Mouse (Mus musculus): ENCODE data around the gene Jmjd1c. TPM values are rescaled to one million over a fixed set of nuclear protein-coding genes. Genes with fewer than 3 reads are reported as not detected.
A peak's percentile ranks its signal among the peaks of the same experiment; 100 is the strongest.

Gene Jmjd1c
- total RNA-seq, 1 experiment: 93.0 TPM

GRCm38 (mm10) chr10:67134322-67134721 is 38.4 kb downstream of the Jmjd1c start:
- no peak overlapping the region for H3K9ac ChIP-seq (ENCODE audit: insufficient read depth, low read depth, low read length, poor library complexity, severe bottlenecking)
- H3K36me3 ChIP-seq (ENCODE audit: control insufficient read depth, insufficient read depth, low read length, poor library complexity, severe bottlenecking): no peaks in the 10 kb centered on the region
- no peaks in the 10 kb centered on the region for H3K9me3 ChIP-seq (ENCODE audit: control insufficient read depth, insufficient read depth, low read depth, low read length)
- H3K27ac ChIP-seq (ENCODE audit: insufficient read depth, low read depth, low read length, poor library complexity, severe bottlenecking): no peak overlapping the region
- peaks cover 0 to 2% of the 10 kb centered on the region in 2 experiments; a peak in 2 of 4 replicates for H3K4me1 ChIP-seq (ENCODE audit: control insufficient read depth in 2 of 2, insufficient read depth in 2 of 2, low read length in 2 of 2, poor library complexity in 1 of 2)
- no peak for DNase-seq (ENCODE audit: low read depth, low spot score)
- in situ Hi-C loops (cut with MboI; ENCODE audit: low sequenced_read_pairs in 2 of 2, unreplicated experiment in 2 of 2): no loop called here
- no peak overlapping the region for H3K4me3 ChIP-seq (ENCODE audit: insufficient read depth in 1 of 2, low read depth in 1 of 2, low read length in 2 of 2, poor library complexity in 1 of 2, severe bottlenecking in 1 of 2)
- TF ChIP-seq HCFC1 (IDR thresholded peaks at IDR 0.05; ENCODE audit: borderline replicate concordance, insufficient read depth, low read length) (no peak), ZNF384 (IDR thresholded peaks at IDR 0.05; ENCODE audit: low read depth, low read length) (0 out of 2 replicates have a peak, but pooled peaks have one; percentile 46), CHD2 (IDR thresholded peaks at IDR 0.05; ENCODE audit: low read depth, low read length) (no peak), ZC3H11A (IDR thresholded peaks at IDR 0.05; ENCODE audit: borderline replicate concordance, low read depth, low read length) (peak; percentile 40; the same call in 1 of the 2 replicates), MAFK (IDR thresholded peaks at IDR 0.05; ENCODE audit: insufficient read depth, low read depth, low read length) (no peak)

GRCm38 (mm10) chr10:67137437-67137836 is 41.5 kb downstream of the Jmjd1c start:
- H3K9me3 ChIP-seq (ENCODE audit: control insufficient read depth, insufficient read depth, low read depth, low read length): no peaks in the 10 kb centered on the region
- H3K36me3 ChIP-seq (ENCODE audit: control insufficient read depth, insufficient read depth, low read length, poor library complexity, severe bottlenecking): no peaks in the 10 kb centered on the region
- H3K4me3 ChIP-seq (ENCODE audit: insufficient read depth in 1 of 2, low read depth in 1 of 2, low read length in 2 of 2, poor library complexity in 1 of 2, severe bottlenecking in 1 of 2): no peak overlapping the region
- in situ Hi-C loops (cut with MboI; ENCODE audit: low sequenced_read_pairs in 2 of 2, unreplicated experiment in 2 of 2): no loop called here
- H3K27ac ChIP-seq (ENCODE audit: insufficient read depth, low read depth, low read length, poor library complexity, severe bottlenecking): no peak overlapping the region
- H3K4me1 ChIP-seq (ENCODE audit: control insufficient read depth in 2 of 2, insufficient read depth in 2 of 2, low read length in 2 of 2, poor library complexity in 1 of 2): no peaks in the 10 kb centered on the region
- TF ChIP-seq CHD2 (IDR thresholded peaks at IDR 0.05; ENCODE audit: low read depth, low read length): no peak
- no peak for TF ChIP-seq HCFC1 (IDR thresholded peaks at IDR 0.05; ENCODE audit: borderline replicate concordance, insufficient read depth, low read length)
- TF ChIP-seq ZC3H11A (IDR thresholded peaks at IDR 0.05; ENCODE audit: borderline replicate concordance, low read depth, low read length): no peak
- no peak for TF ChIP-seq ZNF384 (IDR thresholded peaks at IDR 0.05; ENCODE audit: low read depth, low read length)
- TF ChIP-seq MAFK (IDR thresholded peaks at IDR 0.05; ENCODE audit: insufficient read depth, low read depth, low read length): no peak
- no peak for DNase-seq (ENCODE audit: low read depth, low spot score)
- H3K9ac ChIP-seq (ENCODE audit: insufficient read depth, low read depth, low read length, poor library complexity, severe bottlenecking): no peak overlapping the region

GRCm38 (mm10) chr10:67143661-67144060 is 47.7 kb downstream of the Jmjd1c start:
- TF ChIP-seq ZNF384 (IDR thresholded peaks at IDR 0.05; ENCODE audit: low read depth, low read length) (no peak), CHD2 (IDR thresholded peaks at IDR 0.05; ENCODE audit: low read depth, low read length) (no peak), ZC3H11A (IDR thresholded peaks at IDR 0.05; ENCODE audit: borderline replicate concordance, low read depth, low read length) (no peak), HCFC1 (IDR thresholded peaks at IDR 0.05; ENCODE audit: borderline replicate concordance, insufficient read depth, low read length) (no peak), MAFK (IDR thresholded peaks at IDR 0.05; ENCODE audit: insufficient read depth, low read depth, low read length) (no peak)
- in situ Hi-C loops (cut with MboI; ENCODE audit: low sequenced_read_pairs in 2 of 2, unreplicated experiment in 2 of 2): no loop called here
- Histone ChIP-seq H3K9ac (ENCODE audit: insufficient read depth, low read depth, low read length, poor library complexity, severe bottlenecking) (no peak overlapping the region), H3K27ac (ENCODE audit: insufficient read depth, low read depth, low read length, poor library complexity, severe bottlenecking) (no peak overlapping the region), H3K9me3 (ENCODE audit: control insufficient read depth, insufficient read depth, low read depth, low read length) (no peaks in the 10 kb centered on the region), H3K4me3 (ENCODE audit: insufficient read depth in 1 of 2, low read depth in 1 of 2, low read length in 2 of 2, poor library complexity in 1 of 2, severe bottlenecking in 1 of 2) (no peak overlapping the region), H3K4me1 (ENCODE audit: control insufficient read depth in 2 of 2, insufficient read depth in 2 of 2, low read length in 2 of 2, poor library complexity in 1 of 2) (no peaks in the 10 kb centered on the region; a peak in 1 of 4 replicates), H3K36me3 (ENCODE audit: control insufficient read depth, insufficient read depth, low read length, poor library complexity, severe bottlenecking) (no peaks in the 10 kb centered on the region)
- DNase-seq (ENCODE audit: low read depth, low spot score): no peak

- in situ Hi-C loops (cut with MboI; ENCODE audit: low sequenced_read_pairs in 2 of 2, unreplicated experiment in 2 of 2): no loop called here
- H3K36me3 ChIP-seq (ENCODE audit: control insufficient read depth, insufficient read depth, low read length, poor library complexity, severe bottlenecking): no peaks in the 10 kb centered on the region
- DNase-seq (ENCODE audit: low read depth, low spot score): no peak
- H3K9ac ChIP-seq (ENCODE audit: insufficient read depth, low read depth, low read length, poor library complexity, severe bottlenecking): no peak overlapping the region
- H3K27ac ChIP-seq (ENCODE audit: insufficient read depth, low read depth, low read length, poor library complexity, severe bottlenecking): no peak overlapping the region
- H3K4me3 ChIP-seq (ENCODE audit: insufficient read depth in 1 of 2, low read depth in 1 of 2, low read length in 2 of 2, poor library complexity in 1 of 2, severe bottlenecking in 1 of 2): no peak overlapping the region
- peaks cover 0 to 1% of the 10 kb centered on the region in 2 experiments; a peak in 1 of 4 replicates for H3K4me1 ChIP-seq (ENCODE audit: control insufficient read depth in 2 of 2, insufficient read depth in 2 of 2, low read length in 2 of 2, poor library complexity in 1 of 2)
- TF ChIP-seq ZC3H11A (IDR thresholded peaks at IDR 0.05; ENCODE audit: borderline replicate concordance, low read depth, low read length) (no peak), MAFK (IDR thresholded peaks at IDR 0.05; ENCODE audit: insufficient read depth, low read depth, low read length) (no peak), HCFC1 (IDR thresholded peaks at IDR 0.05; ENCODE audit: borderline replicate concordance, insufficient read depth, low read length) (no peak), CHD2 (IDR thresholded peaks at IDR 0.05; ENCODE audit: low read depth, low read length) (no peak), ZNF384 (IDR thresholded peaks at IDR 0.05; ENCODE audit: low read depth, low read length) (no peak)
- H3K9me3 ChIP-seq (ENCODE audit: control insufficient read depth, insufficient read depth, low read depth, low read length): no peaks in the 10 kb centered on the region
Measured at GRCm38 (mm10) chr10:67144269-67144668, 48.3 kb downstream of the Jmjd1c start.
